Mouse (Mus musculus): ENCODE results near the gene Lrfn5. TPM values are rescaled to one million over a fixed set of nuclear protein-coding genes. Genes with fewer than 3 reads are reported as not detected.

The Lrfn5 gene
- polyA plus RNA-seq (2015; fragmentation: Nextera tagmentation; extraction: Ambion mirVana): 29.0 and 29.8 TPM in 2 replicates

DNA sequence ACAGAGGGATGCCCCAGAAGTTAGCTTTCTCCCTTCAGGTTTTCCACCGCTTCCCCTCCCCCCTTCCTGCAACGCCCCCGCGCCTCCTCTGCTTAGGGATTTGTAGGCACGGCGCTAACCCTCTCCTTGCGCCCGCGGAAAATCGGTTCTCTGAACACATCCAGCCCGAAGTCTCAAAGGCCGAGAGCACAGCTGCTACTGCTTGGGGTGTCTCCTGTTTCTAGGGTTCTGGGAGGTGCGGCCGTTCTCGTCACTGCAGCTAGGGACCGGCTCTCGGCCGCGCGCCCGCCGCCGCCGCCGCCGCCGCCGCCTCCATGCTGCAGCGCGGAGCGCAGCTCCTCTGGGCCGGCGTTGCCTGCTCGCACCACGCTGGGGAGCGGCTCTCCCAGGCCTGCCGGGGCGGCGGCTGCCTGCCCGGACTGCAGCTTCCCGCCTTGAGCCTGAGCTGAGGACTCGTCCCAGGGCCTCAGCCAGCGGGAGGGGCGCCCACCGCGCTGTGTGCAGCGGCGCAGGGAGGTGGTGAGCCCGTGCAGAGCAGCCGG, at the start of gene Lrfn5:
Gene Lrfn5 (plus strand): TSS at position 322 of the 542 bp plus-strand sequence.
- peak; percentile 93 for ATAC-seq
- Histone ChIP-seq H3K4me3 (replicated peaks) (peak within 1 kb of the TSS; percentile 70), H3K4me1 (replicated peaks) (peaks cover 36% of the 10 kb centered on the region), H3K9ac (replicated peaks) (peak within 1 kb of the TSS; percentile 79), H3K36me3 (no peaks in the 10 kb centered on the region), H3K27ac (peak within 1 kb of the TSS; percentile 90), H3K4me2 (replicated peaks) (peak within 1 kb of the TSS; percentile 86), H3K27me3 (peaks cover 23% of the 10 kb centered on the region), H3K9me3 (no peaks in the 10 kb centered on the region)
- WGBS: under 1% methylated on average over 33 of the region's 50 CpGs

- H3K27ac ChIP-seq: no peak overlapping the region
- H3K9ac ChIP-seq (replicated peaks): peak overlapping the region; percentile 19
- peaks cover 23% of the 10 kb centered on the region for H3K27me3 ChIP-seq
Observed at GRCm38 (mm10) chr12:61521501-61522147, 1.3 kb upstream of the Lrfn5 start.

DNA sequence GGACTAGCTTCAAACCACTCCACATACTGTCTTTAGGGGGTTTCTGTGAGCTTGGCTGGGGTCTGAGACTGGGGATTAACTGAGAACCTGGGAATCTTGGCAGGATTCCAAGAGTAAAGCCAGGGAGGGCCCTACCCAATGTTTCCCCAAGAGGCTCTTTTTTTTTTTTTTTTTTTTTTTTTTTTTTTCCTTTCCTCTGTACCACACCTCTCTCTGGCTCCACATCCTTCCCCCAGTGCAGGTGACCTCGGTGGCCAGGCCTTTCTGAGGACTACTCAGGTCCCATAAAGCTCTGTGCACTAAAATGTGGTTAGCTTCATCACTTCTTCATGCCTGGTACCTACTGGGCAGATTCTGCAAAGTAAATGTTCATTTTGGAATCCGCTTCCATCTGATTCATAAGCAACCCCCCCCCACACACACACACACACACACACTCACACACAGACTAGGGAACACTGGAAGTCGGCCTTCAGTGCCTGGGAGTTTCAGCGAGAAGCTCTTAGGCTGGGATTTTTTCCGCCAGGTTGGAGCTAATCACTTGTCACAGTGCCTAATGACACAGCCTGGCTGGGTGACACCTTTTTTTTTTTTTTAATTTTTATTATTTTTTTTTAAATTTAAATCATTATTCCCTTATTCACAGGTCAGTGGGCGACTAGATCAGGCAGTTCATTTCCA, 662 bp upstream of the Lrfn5 start:
- H3K4me2 ChIP-seq (replicated peaks): peak overlapping the region; percentile 86
- peaks cover 36% of the 10 kb centered on the region for H3K4me1 ChIP-seq (replicated peaks)
- H3K9ac ChIP-seq (replicated peaks): peak overlapping the region; percentile 79
- no peaks in the 10 kb centered on the region for H3K36me3 ChIP-seq
- H3K4me3 ChIP-seq (replicated peaks): peak overlapping the region; percentile 70
- no peaks in the 10 kb centered on the region for H3K9me3 ChIP-seq
- WGBS: 3% methylated on average over 6 of the region's 6 CpGs
- ATAC-seq: peak; percentile 46
- H3K27ac ChIP-seq: peak overlapping the region; percentile 90
- peaks cover 23% of the 10 kb centered on the region for H3K27me3 ChIP-seq

More at GRCm38 (mm10) chr12:61521501-61522147, 1.3 kb upstream of the Lrfn5 start:
- 1% methylated on average over 20 of the region's 20 CpGs for WGBS
- peaks cover 36% of the 10 kb centered on the region for H3K4me1 ChIP-seq (replicated peaks)
- no peaks in the 10 kb centered on the region for H3K9me3 ChIP-seq
- no peak for ATAC-seq
- no peaks in the 10 kb centered on the region for H3K36me3 ChIP-seq
- H3K4me2 ChIP-seq (replicated peaks): peak overlapping the region; percentile 86
- peak overlapping the region; percentile 70 for H3K4me3 ChIP-seq (replicated peaks)

DNA sequence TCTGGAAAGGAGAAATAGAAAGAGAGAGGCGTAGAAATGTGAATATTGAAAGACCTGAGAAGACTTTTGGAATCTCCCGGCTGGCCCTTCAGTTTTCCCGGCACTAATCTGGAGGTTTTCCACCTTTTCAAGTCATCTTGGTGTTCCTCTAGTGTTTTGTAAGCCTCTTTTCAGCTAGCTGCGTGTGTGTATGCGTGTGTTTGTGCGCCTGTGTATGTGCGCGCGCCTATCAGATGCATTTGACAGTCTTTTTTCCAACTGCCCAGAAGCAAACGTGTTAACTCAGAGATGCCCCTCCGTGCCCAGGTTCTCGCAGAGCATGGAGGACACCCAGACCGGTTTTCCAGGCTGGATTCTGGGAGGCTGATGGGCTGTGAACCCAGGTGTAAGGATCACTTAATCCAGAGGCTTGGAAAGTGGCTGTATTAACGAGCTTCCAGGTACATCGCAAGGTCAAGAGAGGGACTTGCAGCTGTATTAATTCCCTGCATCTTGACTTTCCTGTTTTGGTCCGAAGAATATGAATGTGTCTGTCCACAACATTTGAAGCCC, 757 bp downstream of the Lrfn5 start:
- Histone ChIP-seq H3K4me2 (replicated peaks) (peak overlapping the region; percentile 86), H3K9me3 (no peaks in the 10 kb centered on the region), H3K27me3 (peaks cover 23% of the 10 kb centered on the region), H3K27ac (peak overlapping the region; percentile 90), H3K4me1 (replicated peaks) (peaks cover 36% of the 10 kb centered on the region), H3K36me3 (no peaks in the 10 kb centered on the region), H3K9ac (replicated peaks) (peak overlapping the region; percentile 79), H3K4me3 (replicated peaks) (peak overlapping the region; percentile 70)
- no peak for ATAC-seq
- WGBS: under 1% methylated on average over 16 of the region's 16 CpGs

- H3K27ac ChIP-seq: peak overlapping the region; percentile 90
- under 1% methylated on average over 33 of the region's 33 CpGs for WGBS
Observed at GRCm38 (mm10) chr12:61524183-61524651, 1.3 kb downstream of the Lrfn5 start.

DNA sequence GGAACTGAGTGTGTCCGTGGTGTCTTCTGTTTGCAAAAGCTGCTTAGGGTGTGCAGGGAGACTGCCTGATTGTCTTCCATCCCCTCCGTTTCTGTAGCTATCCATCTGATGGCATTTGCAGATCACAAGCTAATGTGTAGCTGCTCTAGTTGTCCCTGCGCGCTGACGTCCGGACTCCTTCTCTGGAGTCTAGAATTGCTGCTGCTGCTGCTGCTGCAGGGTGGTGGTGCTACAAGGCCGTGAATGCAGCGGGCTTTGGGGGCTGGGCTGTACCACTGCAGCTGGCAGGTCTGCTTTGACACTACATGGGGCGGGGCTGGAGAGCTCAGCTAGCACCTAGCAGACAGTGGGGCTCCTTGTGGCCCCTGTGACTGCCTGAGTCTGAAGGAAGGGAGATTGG, 3.2 kb downstream of the Lrfn5 start:
- H3K36me3 ChIP-seq: no peaks in the 10 kb centered on the region
- H3K4me3 ChIP-seq (replicated peaks): peak overlapping the region; percentile 70
- 2% methylated on average over 9 of the region's 9 CpGs for WGBS
- H3K4me2 ChIP-seq (replicated peaks): peak overlapping the region; percentile 86
- peak; percentile 81 for ATAC-seq
- H3K27me3 ChIP-seq: peaks cover 14% of the 10 kb centered on the region
- peak overlapping the region; percentile 74 for H3K27ac ChIP-seq
- H3K4me1 ChIP-seq (replicated peaks): peaks cover 34% of the 10 kb centered on the region
- peak overlapping the region; percentile 79 for H3K9ac ChIP-seq (replicated peaks)
- H3K9me3 ChIP-seq: no peaks in the 10 kb centered on the region

More at GRCm38 (mm10) chr12:61524183-61524651, 1.3 kb downstream of the Lrfn5 start:
- Histone ChIP-seq H3K9me3 (no peaks in the 10 kb centered on the region), H3K36me3 (no peaks in the 10 kb centered on the region), H3K27me3 (peaks cover 23% of the 10 kb centered on the region), H3K9ac (replicated peaks) (peak overlapping the region; percentile 79), H3K4me3 (replicated peaks) (peak overlapping the region; percentile 70), H3K4me1 (replicated peaks) (peaks cover 36% of the 10 kb centered on the region), H3K4me2 (replicated peaks) (peak overlapping the region; percentile 86)
- ATAC-seq: no peak

DNA sequence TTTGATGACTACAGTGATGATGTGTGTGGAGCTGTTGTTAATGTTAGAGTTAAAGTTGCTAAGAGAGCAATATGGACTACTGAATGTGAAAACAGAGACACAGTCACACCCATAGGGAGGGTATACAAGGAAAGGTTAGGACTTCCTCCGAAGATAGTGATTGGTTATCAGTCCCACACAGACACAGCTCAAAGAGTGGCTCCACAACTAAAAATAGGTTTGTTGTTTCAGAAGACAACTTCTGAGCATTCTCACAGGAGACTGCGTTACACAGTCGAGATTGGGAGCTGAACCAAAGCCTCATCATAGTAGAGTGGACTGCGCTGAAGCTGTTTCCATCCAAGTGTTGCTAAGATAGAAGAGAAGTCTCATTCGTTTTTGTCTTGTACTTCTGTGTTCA, 57.0 kb downstream of the Lrfn5 start:
- H3K27me3 ChIP-seq: no peaks in the 10 kb centered on the region
- H3K9me3 ChIP-seq: no peaks in the 10 kb centered on the region
- H3K27ac ChIP-seq: no peak overlapping the region
- no peak overlapping the region for H3K9ac ChIP-seq (replicated peaks)
- no peak overlapping the region for H3K4me3 ChIP-seq (replicated peaks)
- H3K4me1 ChIP-seq (replicated peaks): no peaks in the 10 kb centered on the region
- ATAC-seq: no peak
- WGBS: 80% methylated on average over 5 of the region's 5 CpGs
- no peak overlapping the region for H3K4me2 ChIP-seq (replicated peaks)
- H3K36me3 ChIP-seq: no peaks in the 10 kb centered on the region

- Histone ChIP-seq H3K9ac (replicated peaks) (no peak overlapping the region), H3K36me3 (no peaks in the 10 kb centered on the region), H3K27ac (no peak overlapping the region), H3K4me2 (replicated peaks) (no peak overlapping the region), H3K4me1 (replicated peaks) (no peaks in the 10 kb centered on the region), H3K4me3 (replicated peaks) (no peak overlapping the region), H3K27me3 (no peaks in the 10 kb centered on the region), H3K9me3 (no peaks in the 10 kb centered on the region)
- ATAC-seq: no peak
Observed at GRCm38 (mm10) chr12:61600305-61600704, 77.4 kb downstream of the Lrfn5 start.

DNA sequence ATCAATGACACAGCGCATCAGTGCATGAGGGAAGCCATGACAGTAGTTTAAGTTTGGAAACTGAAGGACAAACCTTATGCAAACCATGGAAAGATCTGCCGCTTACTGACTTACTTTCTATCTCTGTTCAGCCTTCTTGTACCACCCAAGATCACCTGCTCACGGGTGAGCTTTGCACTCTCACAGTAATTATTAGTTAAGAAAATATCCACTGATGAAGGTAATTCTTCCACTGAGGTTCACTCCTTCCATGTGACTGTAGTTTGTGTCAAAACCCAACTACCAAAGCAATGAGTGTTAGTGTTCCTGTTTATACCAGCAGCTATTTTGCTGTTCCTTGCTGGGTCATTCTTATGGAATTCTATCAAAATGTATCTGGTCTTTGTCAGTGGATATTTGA, 84.9 kb downstream of the Lrfn5 start:
- Histone ChIP-seq H3K27ac (no peak overlapping the region), H3K9me3 (no peaks in the 10 kb centered on the region), H3K36me3 (no peaks in the 10 kb centered on the region), H3K4me1 (replicated peaks) (no peaks in the 10 kb centered on the region), H3K4me2 (replicated peaks) (no peak overlapping the region), H3K9ac (replicated peaks) (no peak overlapping the region), H3K27me3 (no peaks in the 10 kb centered on the region), H3K4me3 (replicated peaks) (no peak overlapping the region)
- WGBS: 91% methylated on average over 3 of the region's 3 CpGs
- no peak for ATAC-seq

- WGBS: 82% methylated on average over 1 of the region's 1 CpGs
- H3K27me3 ChIP-seq: no peaks in the 10 kb centered on the region
- no peaks in the 10 kb centered on the region for H3K9me3 ChIP-seq
- no peaks in the 10 kb centered on the region for H3K4me1 ChIP-seq (replicated peaks)
- ATAC-seq: no peak
- no peak overlapping the region for H3K27ac ChIP-seq
- no peak overlapping the region for H3K9ac ChIP-seq (replicated peaks)
- H3K36me3 ChIP-seq: no peaks in the 10 kb centered on the region
- no peak overlapping the region for H3K4me3 ChIP-seq (replicated peaks)
- H3K4me2 ChIP-seq (replicated peaks): no peak overlapping the region
Observed at GRCm38 (mm10) chr12:61610081-61610480, 87.1 kb downstream of the Lrfn5 start.

GRCm38 (mm10) chr12:61624532-61624931, 101.6 kb downstream of the Lrfn5 start:
- Histone ChIP-seq H3K36me3 (no peaks in the 10 kb centered on the region), H3K4me1 (replicated peaks) (no peaks in the 10 kb centered on the region), H3K9ac (replicated peaks) (no peak overlapping the region), H3K9me3 (no peaks in the 10 kb centered on the region), H3K4me3 (replicated peaks) (no peak overlapping the region), H3K27me3 (no peaks in the 10 kb centered on the region), H3K4me2 (replicated peaks) (no peak overlapping the region), H3K27ac (no peak overlapping the region)
- no peak for ATAC-seq

DNA sequence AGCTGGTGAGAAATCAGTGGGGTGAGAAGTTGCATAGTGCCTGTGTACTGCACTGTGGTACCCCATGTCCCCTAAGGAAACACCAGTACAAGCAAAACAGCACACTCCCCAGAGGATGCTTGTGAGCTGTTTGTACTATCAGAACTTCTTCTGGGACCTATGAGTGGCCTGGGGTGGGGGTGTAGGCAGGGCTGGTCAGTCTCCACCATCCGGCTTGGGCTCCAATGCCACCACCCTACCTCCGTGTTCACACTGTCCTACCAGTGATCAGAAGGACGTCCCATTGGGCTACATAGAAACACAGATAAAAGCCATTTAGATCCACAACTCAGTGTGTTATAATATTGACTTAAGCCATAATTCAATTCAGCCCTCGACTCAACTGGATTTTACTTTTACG, 131.4 kb downstream of the Lrfn5 start:
- no peaks in the 10 kb centered on the region for H3K36me3 ChIP-seq
- H3K4me3 ChIP-seq (replicated peaks): no peak overlapping the region
- H3K4me2 ChIP-seq (replicated peaks): no peak overlapping the region
- H3K27me3 ChIP-seq: no peaks in the 10 kb centered on the region
- H3K4me1 ChIP-seq (replicated peaks): no peaks in the 10 kb centered on the region
- no peak overlapping the region for H3K27ac ChIP-seq
- H3K9me3 ChIP-seq: no peaks in the 10 kb centered on the region
- no peak overlapping the region for H3K9ac ChIP-seq (replicated peaks)
- no peak for ATAC-seq
- WGBS: 86% methylated on average over 5 of the region's 5 CpGs
